Mouse (Mus musculus) CD4-positive, CD25-positive, alpha-beta regulatory T cell (primary cell): ENCODE data around the gene Pum3. TPM values are rescaled to one million over a fixed set of nuclear protein-coding genes. Genes with fewer than 3 reads are reported as not detected.

Experiments used
- polyA plus RNA-seq: library from polyadenylated mRNA; unstranded; fragments of 100-300 nt; shearing (Covaris generic); gene quantifications from one replicate; pipeline ENCODE4 v1.2.1, GENCODE M21; 2017

Pum3 gene
- 71.2 TPM for polyA plus RNA-seq

GRCm38 (mm10) chr19:27429745-27430251, at the start of gene Pum3:
Gene Pum3 (minus strand): TSS chr19:27429825.

Other genes starting within 250 kb of the Pum3 start
- gene Vldlr, start 213.3 kb downstream of the Pum3 start, polyA plus RNA-seq, result 0.10 TPM
- not detected for gene Kcnv2, start 107.2 kb downstream of the Pum3 start, polyA plus RNA-seq